Mouse (Mus musculus): Measurements from ENCODE around the gene Kmt2c.

GRCm38 (mm10) chr5:25379188-25379587 lies 119.4 kb downstream of the Kmt2c start:
- no peak for TF ChIP-seq CTCF (IDR thresholded peaks at IDR 0.05; ENCODE audit: control insufficient read depth, insufficient read depth, low read length)
- no peak for TF ChIP-seq POLR2A (IDR thresholded peaks at IDR 0.05; ENCODE audit: borderline replicate concordance, control insufficient read depth, low read depth, low read length)
